Mouse (Mus musculus) lung, postnatal 14 days (tissue): Measurements from ENCODE around the gene Ubap2.

ENCODE experiments used
- DNase-seq: peaks from one replicate; pipeline ENCODE4 v3.0.0; 2021

The Ubap2 gene

DNA sequence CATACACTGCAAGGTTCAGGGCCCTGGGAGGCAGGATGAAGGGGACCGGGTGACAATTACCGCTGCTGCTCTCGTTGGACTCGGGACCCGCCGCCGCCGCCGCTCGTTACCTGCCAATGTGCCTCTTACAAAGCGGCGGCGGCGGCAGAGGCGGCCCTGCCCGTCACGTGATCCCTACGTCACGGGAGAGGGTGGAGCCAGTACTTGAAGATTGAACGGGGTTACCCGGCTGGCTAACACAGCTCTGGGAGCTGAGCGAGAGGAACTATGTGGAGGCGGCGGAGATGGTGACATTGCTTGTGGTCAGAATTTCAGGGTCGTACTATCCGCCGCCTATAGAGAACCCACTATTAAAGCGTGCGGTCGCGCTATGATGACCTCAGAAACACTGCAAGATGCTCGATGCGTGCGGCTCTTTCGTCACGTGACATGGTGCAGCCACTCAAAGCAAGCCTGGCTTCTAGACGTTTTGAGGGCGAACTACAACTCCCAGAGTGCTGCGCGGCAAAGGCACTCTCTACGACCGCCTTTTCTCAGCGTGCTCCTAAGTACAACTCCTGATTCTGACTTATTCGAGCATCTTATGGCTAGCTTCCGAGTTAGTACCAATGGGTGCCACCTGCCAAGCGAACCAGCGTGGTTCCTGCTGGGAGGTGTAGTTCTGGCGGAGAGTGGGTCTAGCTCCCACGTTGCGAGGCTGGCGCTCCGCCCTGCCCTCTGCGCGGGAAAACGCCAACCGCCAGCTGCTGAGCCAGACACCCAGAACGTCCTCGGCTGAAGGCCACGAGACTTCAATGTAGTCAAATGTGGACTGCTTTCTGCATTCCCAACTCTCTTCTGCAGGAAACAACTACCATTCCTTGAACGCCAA, at the start of gene Ubap2:
Gene Ubap2 (minus strand): TSS at position 165 of the 871 bp plus-strand sequence.
- DNase-seq: peak; percentile 96

DNA sequence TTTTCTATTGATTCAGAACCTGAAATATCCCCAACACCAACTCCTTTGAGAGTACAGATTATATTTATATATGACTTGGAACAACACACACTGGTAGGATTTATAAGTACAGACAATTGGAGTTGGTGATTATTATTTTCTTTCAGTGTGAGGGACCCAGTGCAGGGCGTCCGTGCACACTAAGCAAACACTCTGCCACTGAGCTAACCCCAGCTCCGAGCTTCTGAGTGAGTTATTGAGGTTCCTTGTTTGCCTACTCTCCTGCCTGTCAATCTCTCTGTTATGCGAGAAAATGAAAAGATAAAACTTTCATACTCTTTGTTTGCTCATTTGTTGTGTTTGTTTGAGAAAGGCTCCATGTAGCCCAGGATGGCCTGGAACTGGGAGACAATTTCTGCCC, 46.0 kb upstream of the Ubap2 start:
- DNase-seq: no peak

DNA sequence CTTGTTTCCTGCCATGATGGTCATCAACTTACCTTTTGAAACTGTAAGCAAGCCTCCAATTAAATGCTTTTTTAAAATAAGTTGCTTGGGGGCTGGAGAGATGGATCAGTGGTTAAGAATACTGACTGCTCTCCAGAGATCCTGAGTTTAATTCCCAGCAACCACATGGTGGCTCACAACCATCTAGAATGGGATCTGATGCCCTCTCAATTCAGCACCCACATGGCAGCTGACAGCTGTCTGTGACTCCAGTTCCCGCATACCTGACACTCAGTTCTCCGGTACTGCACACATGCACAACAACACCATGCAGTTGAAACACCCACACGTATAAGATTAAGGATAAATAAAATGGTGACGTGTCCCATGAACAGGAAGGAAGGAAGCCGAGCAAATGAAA, 43.3 kb upstream of the Ubap2 start:
- DNase-seq: no peak

- DNase-seq: no peak
Measured at GRCm38 (mm10) chr4:41315173-41315572, 40.2 kb upstream of the Ubap2 start.

DNA sequence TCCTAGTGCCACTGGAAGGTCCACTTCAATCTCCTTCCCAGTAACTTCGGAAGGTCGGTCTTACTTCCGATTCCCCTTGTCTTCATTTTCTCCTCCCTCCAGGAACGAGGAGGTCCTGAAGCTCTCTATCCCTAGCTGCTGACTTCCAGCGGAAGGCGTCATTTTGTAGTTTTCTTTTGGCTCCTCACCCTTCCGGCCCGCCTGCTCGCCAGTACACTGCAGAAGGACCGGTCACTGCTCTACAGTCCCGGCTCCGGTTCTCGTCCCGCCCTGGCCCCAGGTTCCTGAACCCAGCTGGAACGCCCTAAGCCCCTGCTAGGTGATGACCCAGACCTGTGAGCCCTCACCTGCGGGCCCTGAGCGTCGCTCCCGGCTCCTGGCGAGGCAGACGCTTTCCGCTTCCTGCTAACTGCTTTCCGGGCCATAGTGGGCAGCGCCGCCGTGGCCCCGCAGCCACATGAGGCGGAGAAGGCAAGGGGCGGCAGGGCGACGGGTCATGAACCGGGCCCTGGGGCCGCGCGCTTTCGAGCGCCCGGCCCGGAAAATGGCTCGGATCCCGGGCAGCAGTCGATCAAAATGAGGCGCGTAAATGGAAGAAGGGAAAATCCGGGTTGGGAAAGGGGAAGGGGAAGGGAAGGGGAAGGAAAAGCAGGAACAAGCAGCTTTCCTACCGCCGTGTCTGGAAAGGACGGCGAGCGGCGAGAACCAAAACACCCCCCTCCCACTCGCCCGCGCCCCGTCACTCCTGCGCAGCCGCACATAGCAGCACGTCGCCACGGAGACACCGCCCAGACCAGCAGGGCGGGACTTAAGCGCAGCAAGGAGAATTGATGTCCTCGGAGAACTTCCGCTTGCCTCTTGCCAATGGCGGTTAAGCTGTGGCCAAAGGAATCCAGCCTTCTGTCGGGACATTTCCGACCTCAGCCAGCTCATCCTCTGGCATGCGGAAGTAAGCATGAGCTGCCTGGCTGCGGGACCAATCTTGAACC, 39.5 kb upstream of the Ubap2 start, which contains the start of gene Dcaf12:
Gene Dcaf12 (minus strand): TSS at position 749 of the 989 bp plus-strand sequence.
- DNase-seq: peak; percentile 96

GRCm38 (mm10) chr4:41313722-41314121, 38.8 kb upstream of the Ubap2 start:
- peak; percentile 5 for DNase-seq

DNA sequence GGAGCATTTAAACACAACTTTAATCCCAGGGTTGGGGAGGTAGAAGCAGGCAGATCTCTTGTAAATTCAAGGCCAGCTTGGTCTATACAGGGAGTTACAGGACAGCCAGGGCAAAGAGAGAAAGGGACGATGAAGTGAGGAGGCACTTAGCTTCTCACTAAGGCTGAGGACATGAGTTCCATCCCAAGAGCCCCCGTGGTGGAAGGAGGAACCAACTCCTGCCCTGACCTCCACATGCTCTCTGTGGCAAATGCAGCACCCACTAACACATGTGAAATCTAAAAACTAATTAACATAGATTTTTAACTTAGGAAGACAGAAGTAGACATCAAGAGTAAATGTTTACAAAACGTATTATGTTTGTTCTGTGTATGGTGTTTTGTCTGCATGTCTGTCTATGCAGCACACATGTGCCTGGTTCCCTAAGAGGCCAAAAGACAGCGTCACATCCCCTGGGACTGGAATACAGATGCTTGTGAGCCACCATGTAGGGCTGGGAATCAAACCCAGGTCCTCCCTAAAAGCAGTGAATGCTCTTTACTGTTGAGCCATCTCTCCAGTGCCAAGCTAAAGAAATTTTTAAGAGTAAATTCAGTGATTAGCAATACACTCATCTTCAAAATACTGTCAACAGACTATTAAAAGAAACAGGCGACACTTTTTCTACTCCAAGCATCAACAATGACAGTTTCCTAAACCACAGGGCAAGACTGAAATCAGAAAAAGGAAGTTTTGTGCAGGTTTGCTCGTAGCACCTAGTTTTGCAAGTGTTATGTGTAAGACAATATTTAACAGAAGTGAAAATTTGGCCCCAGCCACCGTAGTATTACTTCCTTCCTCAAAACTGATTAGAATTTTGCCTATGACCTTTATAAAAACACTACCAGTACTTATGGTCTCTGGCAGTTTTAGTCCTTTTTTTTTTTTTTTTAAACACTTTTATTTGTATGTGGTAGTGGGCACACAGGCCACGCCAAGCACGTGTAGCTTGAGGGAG, 35.9 kb upstream of the Ubap2 start:
- no peak for DNase-seq

DNA sequence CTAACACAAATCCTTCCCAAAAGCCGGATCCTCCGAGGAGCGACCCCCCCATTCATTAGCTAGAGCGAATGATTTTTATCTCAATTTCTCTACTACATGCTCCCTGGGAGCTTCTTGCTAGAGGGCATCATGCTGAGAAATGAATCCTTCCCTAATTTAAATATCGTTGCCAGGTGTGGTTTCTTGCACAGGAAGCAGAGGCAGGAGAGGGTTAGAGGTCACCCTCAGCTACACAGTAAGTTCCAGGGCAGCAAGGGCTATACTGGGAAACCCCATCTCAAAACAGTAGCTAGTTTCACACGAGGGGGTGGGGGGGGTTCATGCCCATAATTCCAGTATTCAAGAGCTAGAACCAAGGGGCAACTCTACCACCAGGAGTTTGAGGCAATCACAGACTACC, 32.5 kb upstream of the Ubap2 start:
- no peak for DNase-seq

DNA sequence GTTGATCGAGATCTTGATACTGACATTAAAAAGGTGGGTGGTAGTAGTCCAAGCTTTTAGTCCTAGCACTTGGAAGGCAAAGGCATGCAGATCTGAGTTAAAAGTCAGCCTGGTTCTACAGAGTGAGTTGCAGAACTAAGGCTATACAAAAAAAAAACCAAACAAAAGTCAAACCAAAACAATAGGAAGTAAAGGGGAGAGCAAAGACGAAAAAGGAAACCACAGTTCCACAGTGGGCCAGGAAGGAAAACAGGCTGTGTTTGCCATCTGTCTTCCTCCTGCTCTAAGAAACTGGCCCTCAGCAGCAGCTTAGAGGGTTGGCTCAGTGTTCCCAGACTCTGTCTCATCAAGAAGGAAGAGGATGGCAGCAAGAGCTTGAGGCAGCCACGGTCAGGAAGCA, 29.4 kb upstream of the Ubap2 start:
- no peak for DNase-seq

DNA sequence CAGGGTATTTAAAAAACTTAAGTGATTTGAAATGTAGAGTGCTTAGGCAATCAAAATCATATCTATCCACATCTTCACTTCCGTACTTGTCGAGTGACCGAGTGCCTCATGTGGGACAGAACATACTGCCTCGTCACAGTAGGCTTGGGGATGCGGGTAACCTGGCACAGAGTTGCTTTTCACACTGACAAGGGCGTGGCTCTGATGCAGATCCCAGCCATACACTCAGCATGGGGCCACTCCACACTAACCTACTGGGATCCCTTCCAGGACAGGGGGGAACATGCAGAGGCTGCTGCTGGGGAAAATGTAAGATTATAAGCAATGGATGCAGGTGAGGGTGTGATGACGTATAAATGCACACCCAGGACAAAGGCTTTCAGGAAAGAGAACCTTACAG, 28.7 kb upstream of the Ubap2 start:
- no peak for DNase-seq

- DNase-seq: no peak
Measured at GRCm38 (mm10) chr4:41298976-41299375, 24.0 kb upstream of the Ubap2 start.

DNA sequence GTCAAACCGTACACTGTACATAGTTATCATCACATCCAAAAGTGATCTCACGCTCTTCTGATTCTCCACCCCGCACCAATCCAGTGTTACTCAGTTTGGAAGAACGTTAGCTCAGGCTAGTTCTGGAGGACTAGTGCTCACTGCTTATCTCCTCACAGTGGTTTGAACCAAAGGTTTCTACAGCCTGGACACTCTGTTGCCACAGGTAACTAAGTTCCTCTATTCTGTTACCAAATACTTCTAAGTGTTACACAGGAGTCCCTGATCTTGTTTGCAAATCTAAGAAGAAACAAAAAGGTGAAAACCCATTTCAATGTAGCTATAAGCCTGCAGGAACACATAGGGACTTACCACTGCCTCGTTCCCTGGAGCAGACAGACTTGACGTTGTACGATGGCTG, 21.0 kb upstream of the Ubap2 start:
- no peak for DNase-seq

- DNase-seq: no peak
Measured at GRCm38 (mm10) chr4:41295507-41295906, 20.6 kb upstream of the Ubap2 start.

DNA sequence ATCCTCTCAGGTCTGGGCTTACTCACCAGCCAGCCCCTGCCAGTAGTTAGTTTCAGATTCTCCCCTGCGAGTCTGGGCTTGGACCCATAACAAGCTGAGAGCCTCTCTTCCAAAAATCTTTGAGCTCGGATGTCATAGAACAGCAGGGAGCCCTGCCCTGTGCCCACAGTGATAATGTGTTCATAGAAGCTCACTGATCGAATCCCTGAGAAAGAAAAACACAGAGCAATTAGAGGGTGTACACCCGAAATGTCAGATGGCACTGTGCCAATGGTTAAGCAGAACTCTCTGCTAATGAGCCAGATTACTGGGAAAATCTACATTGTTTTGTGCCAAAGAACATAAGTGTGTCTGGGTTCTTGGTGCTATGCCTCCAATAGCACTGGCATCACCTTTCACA, 19.0 kb upstream of the Ubap2 start:
- no peak for DNase-seq

DNA sequence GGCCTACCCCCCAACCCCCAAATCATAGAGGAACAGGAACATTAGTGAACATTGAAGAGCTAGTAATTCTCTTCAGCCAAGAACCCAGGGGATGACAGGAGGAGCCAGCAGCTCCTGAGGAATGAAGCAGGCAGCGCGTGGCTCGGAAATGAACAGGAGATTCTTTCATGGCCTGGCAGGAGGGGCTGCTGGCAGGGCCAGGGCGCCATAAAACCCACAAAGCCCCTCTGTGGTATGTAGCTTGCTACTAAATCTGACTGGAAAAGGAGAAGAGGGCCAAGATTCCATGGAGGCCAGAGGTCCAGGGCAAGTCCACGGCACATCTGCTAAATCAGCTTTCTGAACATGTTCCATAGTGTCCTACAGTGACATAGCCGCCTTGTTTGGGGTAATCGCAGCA, 14.9 kb upstream of the Ubap2 start:
- no peak for DNase-seq

GRCm38 (mm10) chr4:41286420-41286819, 11.5 kb upstream of the Ubap2 start:
- peak; percentile 32 for DNase-seq

DNA sequence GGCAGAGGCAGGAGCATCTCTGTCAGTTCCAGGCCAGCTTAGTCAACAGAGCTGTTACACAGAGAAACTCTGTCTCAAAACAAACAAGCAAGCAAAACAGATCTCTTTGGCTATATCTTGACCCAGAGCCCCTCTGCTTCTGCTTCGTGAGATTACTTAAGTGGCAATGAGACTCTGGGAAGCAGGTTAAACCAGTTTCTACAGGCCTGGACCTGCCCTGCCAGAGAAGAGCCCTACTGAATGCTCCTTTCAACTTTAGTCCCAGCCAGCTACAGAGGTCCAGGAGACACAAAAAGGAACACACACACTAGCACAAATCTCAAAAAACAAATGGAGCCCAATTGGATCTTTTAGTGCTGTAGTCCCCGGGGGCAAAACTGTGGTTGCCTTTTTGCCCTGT, 9.1 kb upstream of the Ubap2 start:
- DNase-seq: peak; percentile 17

DNA sequence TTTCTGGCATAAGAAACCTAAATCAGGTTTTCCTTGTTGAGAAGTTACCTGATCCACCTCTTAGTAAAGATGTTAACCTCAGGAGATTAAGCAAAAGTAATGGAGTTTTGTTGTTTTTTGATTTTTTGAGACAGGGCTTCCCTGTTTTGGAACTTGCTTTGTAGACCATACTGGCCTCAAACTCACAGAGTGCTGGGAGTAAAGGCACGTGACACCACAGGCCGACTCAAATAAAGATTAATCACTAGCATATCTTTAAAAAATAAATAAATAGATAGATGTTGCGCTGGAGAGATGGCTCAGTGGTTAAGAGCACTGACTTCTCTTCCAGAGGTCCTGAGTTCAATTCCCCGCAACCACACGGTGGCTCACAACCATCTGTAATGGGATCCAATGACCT, 983 bp upstream of the Ubap2 start:
- DNase-seq: no peak

GRCm38 (mm10) chr4:41274377-41274979, 466 bp downstream of the Ubap2 start:
- DNase-seq: no peak

DNA sequence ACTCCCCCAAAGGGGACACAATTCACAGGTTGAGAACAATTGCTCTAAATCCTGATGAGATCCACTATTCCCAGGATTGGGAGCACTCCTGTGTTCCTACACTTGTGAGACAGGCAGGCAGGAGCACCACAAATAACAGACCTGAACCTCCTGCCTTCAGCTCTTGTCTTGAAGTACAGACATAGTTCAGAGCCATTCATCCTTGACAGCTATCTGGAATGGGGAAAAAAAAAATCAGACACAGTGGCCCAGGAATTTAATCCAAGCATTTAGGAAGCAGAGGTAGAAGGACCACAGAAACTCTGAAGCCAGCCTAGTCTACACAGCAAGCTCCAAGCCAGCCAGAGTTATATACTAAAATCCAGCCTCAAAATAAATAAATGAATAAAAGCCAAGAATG, 6.8 kb downstream of the Ubap2 start:
- DNase-seq: no peak

DNA sequence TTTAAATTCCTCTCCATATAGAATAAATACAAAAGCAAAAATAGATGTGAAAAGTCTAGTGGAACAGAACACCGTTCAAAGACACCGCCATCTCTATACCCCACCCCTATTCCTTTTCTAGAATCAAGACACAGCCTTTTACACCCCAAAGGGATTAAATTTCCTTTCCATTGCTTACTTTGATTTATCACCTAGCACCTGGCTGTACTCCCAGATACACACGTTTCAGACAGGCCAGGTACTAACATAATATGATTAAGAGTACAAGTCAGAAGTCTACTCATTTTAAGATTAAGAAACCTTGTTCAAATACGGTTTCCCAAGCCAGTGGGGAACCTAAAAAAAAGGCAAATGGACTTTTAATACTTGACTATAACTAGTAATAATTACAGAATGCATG, 8.6 kb downstream of the Ubap2 start:
- DNase-seq: no peak

- DNase-seq: no peak
Measured at GRCm38 (mm10) chr4:41260691-41261090, 14.3 kb downstream of the Ubap2 start.
